In the genomic region with DNA sequence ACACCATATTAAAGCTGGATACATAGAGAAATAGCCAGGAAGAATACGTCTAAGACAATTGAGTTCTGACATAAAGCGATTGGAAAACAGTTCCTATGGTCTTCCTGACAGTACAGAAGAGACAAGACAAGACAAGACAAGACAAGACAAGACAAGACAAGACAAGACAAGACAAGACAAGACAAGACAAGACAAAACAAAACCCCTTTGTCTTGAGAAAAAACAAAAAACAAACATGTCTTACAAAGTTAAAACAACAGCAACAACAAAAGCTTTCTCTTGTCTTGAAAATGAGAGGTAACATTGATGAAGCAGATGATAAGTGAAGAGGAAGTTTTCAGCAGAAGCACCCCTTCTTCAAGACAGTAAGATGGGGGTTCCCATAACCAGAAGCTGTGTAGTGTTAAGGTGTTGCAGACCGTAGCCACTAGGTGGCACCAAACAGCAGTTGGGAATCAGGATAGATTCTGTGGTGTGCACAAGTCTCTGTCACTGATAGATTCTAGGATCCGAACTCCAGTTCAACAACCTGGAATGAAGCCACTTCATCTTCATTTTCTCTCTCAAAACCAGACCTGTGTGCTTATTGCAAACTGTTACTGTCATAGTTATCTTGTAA, we compare ENCODE assay signal across 8 mouse cellular contexts. TPM values are rescaled to one million over a fixed set of nuclear protein-coding genes. Genes with fewer than 3 reads are reported as not detected.
DNase-seq lines count a peak whose midpoint lies in the region; ATAC-seq and TF ChIP-seq lines count a peak whose summit lies in the region.

No protein-coding gene starts in this region.

- TF ChIP-seq CTCF in G1E (IDR thresholded peaks at IDR 0.05; ENCODE audit: low read depth, low read length) = peak; percentile 92

- H3K4me2 ChIP-seq in forebrain, embryonic 12.5 days = no peak overlapping the region
- H3K4me2 ChIP-seq in hindbrain, embryonic 14.5 days (replicated peaks) = no peak overlapping the region

- H3K9me3 ChIP-seq in G1E (replicated peaks) = no peaks in the 10 kb centered on the region
- no peaks in the 10 kb centered on the region for H3K9me3 ChIP-seq in forebrain, embryonic 12.5 days
- no peaks in the 10 kb centered on the region for H3K9me3 ChIP-seq in hindbrain, embryonic 14.5 days (ENCODE audit: control insufficient read depth, low read length)

- DNase-seq in G1E (ENCODE audit: low spot score) = peak; percentile 13
- DNase-seq in brain, embryonic 18.5 days (ENCODE audit: low read depth, low spot score) = peak; percentile 18
- peak; percentile 84 for DNase-seq in hindbrain, embryonic 14.5 days (ENCODE audit: low spot score)
- DNase-seq in layer of hippocampus, postnatal 14 days (ENCODE audit: low spot score in 2 of 2) = peak; percentile 62 to 75
- DNase-seq in lung, postnatal 36 days = peak; percentile 84
- DNase-seq in right cerebral cortex, adult 18-20 months = peak; percentile 68
- DNase-seq in yolk sac, embryonic 10.5 days (ENCODE audit: low spot score) = peak; percentile 15

- H3K4me1 ChIP-seq in G1E (ENCODE audit: insufficient read depth, low read depth, low read length) = no peaks in the 10 kb centered on the region
- no peaks in the 10 kb centered on the region for H3K4me1 ChIP-seq in forebrain, embryonic 12.5 days
- H3K4me1 ChIP-seq in hindbrain, embryonic 14.5 days (replicated peaks; ENCODE audit: control insufficient read depth, insufficient read depth, low read length) = no peaks in the 10 kb centered on the region

- no peak overlapping the region for H3K4me3 ChIP-seq in G1E (ENCODE audit: low read depth, low read length)
- no peak overlapping the region for H3K4me3 ChIP-seq in forebrain, embryonic 12.5 days (replicated peaks)
- no peak overlapping the region for H3K4me3 ChIP-seq in hindbrain, embryonic 14.5 days (replicated peaks; ENCODE audit: low read length)

- ATAC-seq in G1E (ENCODE audit: extremely low read depth, insufficient number of reproducible peaks, low FRiP score, poor library complexity, severe bottlenecking) = peak; percentile 70
- ATAC-seq in forebrain, embryonic 12.5 days (ENCODE audit: low FRiP score) = peak; percentile 92
- ATAC-seq in hindbrain, embryonic 14.5 days (ENCODE audit: low FRiP score) = peak; percentile 89

- no peak overlapping the region for H3K9ac ChIP-seq in forebrain, embryonic 12.5 days
- H3K9ac ChIP-seq in hindbrain, embryonic 14.5 days = no peak overlapping the region

- H3K36me3 ChIP-seq in G1E (replicated peaks) = no peaks in the 10 kb centered on the region
- H3K36me3 ChIP-seq in forebrain, embryonic 12.5 days (replicated peaks) = no peaks in the 10 kb centered on the region
- no peaks in the 10 kb centered on the region for H3K36me3 ChIP-seq in hindbrain, embryonic 14.5 days (replicated peaks; ENCODE audit: control insufficient read depth, insufficient read depth)

- peaks cover 3% of the 10 kb centered on the region; the same call in 1 of the 2 replicates for H3K27me3 ChIP-seq in G1E (ENCODE audit: insufficient read depth, low read length)
- no peaks in the 10 kb centered on the region for H3K27me3 ChIP-seq in forebrain, embryonic 12.5 days
- H3K27me3 ChIP-seq in hindbrain, embryonic 14.5 days (ENCODE audit: control insufficient read depth, insufficient read depth, low read length) = no peaks in the 10 kb centered on the region

- H3K27ac ChIP-seq in forebrain, embryonic 12.5 days = no peak overlapping the region
- no peak overlapping the region for H3K27ac ChIP-seq in hindbrain, embryonic 14.5 days

- 45% methylated on average over 4 of the region's 4 CpGs for WGBS in forebrain, embryonic 12.5 days
- 39% methylated on average over 4 of the region's 4 CpGs for WGBS in hindbrain, embryonic 14.5 days

RNA-seq across cellular contexts. Expression of gene Tnip3, which starts 15.0 kb away (rescaled TPM):
- total RNA-seq in G1E (2014; fragmentation: Nextera tagmentation) (0.19 and 0.38 TPM in 2 replicates), G1E (2017) (0.23 and 0.44 TPM in 2 replicates)
- polyA plus RNA-seq in G1E (2012) = 0.06 TPM in 1 of 2 replicates, not detected in the other
- polyA plus RNA-seq in forebrain, embryonic 12.5 days (2016; fragmentation: Nextera tagmentation; extraction: Ambion mirVana) = not detected in 2 replicates
- polyA plus RNA-seq in hindbrain, embryonic 14.5 days (2014; fragmentation: Nextera tagmentation; extraction: Ambion mirVana) = not detected in 2 replicates
- total RNA-seq in layer of hippocampus, postnatal 14 days (2021) = not detected

Comparison
In these comparisons a context has a peak if more than half of its experiments do, and no peak if none do; other contexts are left out.
1. DNase-seq: peak in every context shown above with its lines; median percentile 84 in hindbrain, embryonic 14.5 days; 84 in lung, postnatal 36 days; 68 in layer of hippocampus, postnatal 14 days; 68 in right cerebral cortex, adult 18-20 months; 18 in brain, embryonic 18.5 days; 15 in yolk sac, embryonic 10.5 days; 13 in G1E.